Mouse (Mus musculus) CH12.LX (cell line): ENCODE measurements around the gene Trim66. TPM values are rescaled to one million over a fixed set of nuclear protein-coding genes. Genes with fewer than 3 reads are reported as not detected.
A peak's percentile ranks its signal among the peaks of the same experiment; 100 is the strongest.

Source experiments
- DNase-seq: peaks from one replicate; pipeline ENCODE4 v3.0.0-alpha.2; 2013; ENCODE audit errors: extremely low read depth
- H3K27ac ChIP-seq: 2 replicates; pipeline ENCODE4 v1.5.1; 2012; ENCODE audit warnings: low read depth, mild to moderate bottlenecking, control low read depth, moderate library complexity; ENCODE audit not compliant: insufficient read depth
- H3K27me3 ChIP-seq: replicated peaks from 2 replicates; pipeline ENCODE3; 2012; ENCODE audit warnings: inconsistent platforms
- H3K36me3 ChIP-seq, 2 experiments: replicated peaks in 1 of 2; 2 replicates each; pipeline versions ENCODE3 to v1.6.1; 2012; ENCODE audit warnings: inconsistent platforms in 1 of 2, low read length in 1 of 2, mild to moderate bottlenecking in 1 of 2, mixed read lengths in 1 of 2, moderate library complexity in 1 of 2; ENCODE audit not compliant: control insufficient read depth in 1 of 2, insufficient read depth in 1 of 2
- H3K4me1 ChIP-seq, 2 experiments: 2 replicates each; pipeline ENCODE4 v1.6.1; 2012; ENCODE audit warnings: inconsistent platforms in 1 of 2, moderate library complexity in 1 of 2; ENCODE audit not compliant: insufficient read depth in 2 of 2, control insufficient read depth in 1 of 2
- H3K4me2 ChIP-seq: 2 replicates; pipeline ENCODE4 v1.6.1; 2012; ENCODE audit warnings: low read depth, mild to moderate bottlenecking, control low read depth; ENCODE audit not compliant: poor library complexity, insufficient read depth, severe bottlenecking
- H3K4me3 ChIP-seq, 3 experiments: fragments of 150-350 bp in 1 of 3; sonication (generic) in 1 of 3; replicated peaks in 1 of 3; 2 replicates each; pipeline versions ENCODE3 to v1.5.1; 2011 to 2012; ENCODE audit warnings: low read depth in 2 of 3, low read length in 2 of 3, mild to moderate bottlenecking in 2 of 3, moderate library complexity in 2 of 3, control low read depth in 1 of 3, improper control_type of control experiment in 1 of 3, inconsistent platforms in 1 of 3, mixed read lengths in 1 of 3; ENCODE audit not compliant: poor library complexity in 1 of 3
- H3K79me2 ChIP-seq: replicated peaks from 2 replicates; pipeline ENCODE4 v1.6.1; 2012; ENCODE audit warnings: mild to moderate bottlenecking, moderate library complexity; ENCODE audit not compliant: control insufficient read depth, poor library complexity, insufficient read depth, severe bottlenecking; ENCODE audit errors: extremely low read depth
- H3K9ac ChIP-seq: 2 replicates; pipeline ENCODE4 v1.6.1; 2012; ENCODE audit warnings: low read depth, mild to moderate bottlenecking, control low read depth, moderate library complexity; ENCODE audit not compliant: insufficient read depth
- H3K9me3 ChIP-seq: replicated peaks from 2 replicates; pipeline ENCODE3; 2012; ENCODE audit warnings: low read length, inconsistent platforms, mixed read lengths
- CHD2 ChIP-seq: IDR thresholded peaks from 2 replicates; pipeline ENCODE4 v1.6.1; 2011; ENCODE audit warnings: low read length, improper control_type of control experiment
- CTCF ChIP-seq, 2 experiments: IDR thresholded peaks in 1 of 2; conservative IDR thresholded peaks in 1 of 2; 2 replicates each; pipeline ENCODE4 v1.5.1; 2011 to 2012; ENCODE audit warnings: low read depth in 2 of 2, low read length in 2 of 2, improper control_type of control experiment in 1 of 2, inconsistent platforms in 1 of 2, mild to moderate bottlenecking in 1 of 2, moderate library complexity in 1 of 2
- E2F4 ChIP-seq: IDR thresholded peaks from 2 replicates; pipeline ENCODE4 v1.6.1; 2011; ENCODE audit warnings: low read depth, low read length, improper control_type of control experiment; ENCODE audit not compliant: insufficient replicate concordance
- ELF1 ChIP-seq: IDR thresholded peaks from 2 replicates; pipeline ENCODE4 v1.6.1; 2014; ENCODE audit warnings: low read depth, mild to moderate bottlenecking, inconsistent platforms, low read length, improper control_type of control experiment
- EP300 ChIP-seq: IDR thresholded peaks from 2 replicates; pipeline ENCODE4 v1.6.1; 2011; ENCODE audit warnings: low read length, improper control_type of control experiment
- HCFC1 ChIP-seq: IDR thresholded peaks from 2 replicates; pipeline ENCODE4 v1.6.1; 2012; ENCODE audit warnings: low read depth, mild to moderate bottlenecking, inconsistent platforms, low read length, improper control_type of control experiment
- IRF4 ChIP-seq: IDR thresholded peaks from 2 replicates; pipeline ENCODE4 v1.6.1; 2014; ENCODE audit warnings: low read depth, mild to moderate bottlenecking, inconsistent platforms, low read length, improper control_type of control experiment
- JUND ChIP-seq: conservative IDR thresholded peaks from 2 replicates; pipeline ENCODE4 v1.6.1; 2011; ENCODE audit warnings: low read depth, low read length, improper control_type of control experiment
- KAT2A ChIP-seq: IDR thresholded peaks from 2 replicates; pipeline ENCODE4 v1.6.1; 2012; ENCODE audit warnings: low read length, improper control_type of control experiment, inconsistent platforms; ENCODE audit not compliant: insufficient replicate concordance
- MAZ ChIP-seq: IDR thresholded peaks from 2 replicates; pipeline ENCODE4 v1.6.1; 2012; ENCODE audit warnings: low read depth, mild to moderate bottlenecking, inconsistent platforms, low read length, improper control_type of control experiment, moderate library complexity
- MEF2A ChIP-seq: IDR thresholded peaks from 2 replicates; pipeline ENCODE4 v1.6.1; 2014; ENCODE audit warnings: low read depth, mild to moderate bottlenecking, inconsistent platforms, low read length, improper control_type of control experiment, borderline replicate concordance
- MXI1 ChIP-seq: IDR thresholded peaks from 2 replicates; pipeline ENCODE4 v1.6.1; 2011; ENCODE audit warnings: mild to moderate bottlenecking, low read depth, low read length, improper control_type of control experiment
- MYC ChIP-seq: IDR thresholded peaks from 2 replicates; pipeline ENCODE4 v1.6.1; 2011; ENCODE audit warnings: low read depth, mild to moderate bottlenecking, improper control_type of control experiment, low read length
- NELFE ChIP-seq: IDR thresholded peaks from 2 replicates; pipeline ENCODE4 v1.6.1; 2011; ENCODE audit warnings: low read depth, low read length, improper control_type of control experiment
- NRF1 ChIP-seq: IDR thresholded peaks from 2 replicates; pipeline ENCODE4 v1.6.1; 2014; ENCODE audit warnings: low read depth, mild to moderate bottlenecking, inconsistent platforms, low read length, improper control_type of control experiment, moderate library complexity
- POLR2A ChIP-seq: IDR thresholded peaks from 2 replicates; pipeline ENCODE4 v1.6.1; 2011; ENCODE audit warnings: low read depth, mild to moderate bottlenecking, improper control_type of control experiment, low read length
- POLR2AphosphoS2 ChIP-seq: IDR thresholded peaks from 2 replicates; pipeline ENCODE4 v1.6.1; 2011; ENCODE audit warnings: low read depth, low read length, improper control_type of control experiment
- SIN3A ChIP-seq: IDR thresholded peaks from 2 replicates; pipeline ENCODE4 v1.6.1; 2012; ENCODE audit warnings: low read length, improper control_type of control experiment, inconsistent platforms
- TBP ChIP-seq: conservative IDR thresholded peaks from 2 replicates; pipeline ENCODE4 v1.6.1; 2011; ENCODE audit warnings: low read depth, low read length, improper control_type of control experiment
- TCF12 ChIP-seq: IDR thresholded peaks from 2 replicates; pipeline ENCODE4 v1.6.1; 2014; ENCODE audit warnings: low read depth, mild to moderate bottlenecking, inconsistent platforms, low read length, improper control_type of control experiment
- UBTF ChIP-seq: IDR thresholded peaks from 2 replicates; pipeline ENCODE4 v1.6.1; 2012; ENCODE audit warnings: low read depth, mild to moderate bottlenecking, inconsistent platforms, low read length, improper control_type of control experiment, moderate library complexity
- USF1 ChIP-seq: IDR thresholded peaks from 2 replicates; pipeline ENCODE4 v1.6.1; 2014; ENCODE audit warnings: low read depth, mild to moderate bottlenecking, inconsistent platforms, low read length, improper control_type of control experiment
- ZMIZ1 ChIP-seq: IDR thresholded peaks from 2 replicates; pipeline ENCODE4 v1.6.1; 2012; ENCODE audit warnings: low read depth, mild to moderate bottlenecking, inconsistent platforms, low read length, improper control_type of control experiment
- dilution Hi-C: fragments of 300-500 bp; cut with MboI; formaldehyde crosslinking; loops from 2 replicates; pipeline ENCODE4 v1.14.3; 2020; ENCODE audit warnings: low sequenced_read_pairs; ENCODE audit not compliant: extremely low pct_unique_long_range_greater_than_20kb, extremely low pct_ligation_motif_present
- in situ Hi-C: fragments of 300-500 bp; cut with MboI; formaldehyde crosslinking; loops from 3 replicates; pipeline ENCODE4 v1.14.3; 2019; ENCODE audit warnings: low sequenced_read_pairs, low pct_ligation_motif_present, low pct_unique_long_range_greater_than_20kb, mixed read lengths
- polyA plus RNA-seq: library from polyadenylated mRNA; unstranded; fragments of >175 nt; gene quantifications from 2 replicates; pipeline ENCODE4 v1.2.1, GENCODE M21; 2012; ENCODE audit warnings: low read depth; ENCODE audit not compliant: insufficient read length
- total RNA-seq, 2 experiments: library from RNA; depleted of rRNA; stranded (reverse); fragments of 300-350 nt in 1 of 2; fragments of >200 nt in 1 of 2; gene quantifications; 2 replicates each; pipeline ENCODE4 v1.2.3; 2012 to 2014

Trim66 gene
- total and polyA plus RNA-seq, 3 experiments: 0.08 to 0.67 (median 0.12) TPM

GRCm38 (mm10) chr7:109518838-109519696 lies 11.1 kb upstream of the Trim66 start, which contains the start of gene Rpl27a:
TSS of gene Rpl27a (plus strand) at chr7:109519147.
- Histone ChIP-seq H3K4me3 (peak within 1 kb of the TSS; percentile 83 to 100 (median 97)), H3K9me3 (no peaks in the 10 kb centered on the region), H3K79me2 (peaks cover 36% of the 10 kb centered on the region), H3K27ac (peak within 1 kb of the TSS; percentile 80), H3K4me1 (peaks cover 4 to 52% of the 10 kb centered on the region in 2 experiments; a peak in 3 of 4 replicates), H3K27me3 (no peaks in the 10 kb centered on the region), H3K9ac (peak within 1 kb of the TSS; percentile 94), H3K36me3 (peaks cover 39 to 44% of the 10 kb centered on the region in 2 experiments), H3K4me2 (peak within 1 kb of the TSS; percentile 92)
- dilution Hi-C loops: no loop called here
- in situ Hi-C loops: no loop called here
- DNase-seq: peak; percentile 96
- TF ChIP-seq ELF1: peak; percentile 95
- peak; percentile 83; the same call in 1 of the 2 replicates for TF ChIP-seq KAT2A
- 0 out of 2 replicates have a peak, but pooled peaks have one; percentile 63 for TF ChIP-seq MAZ
- TF ChIP-seq MEF2A: peak; percentile 5; the same call in 1 of the 2 replicates
- TF ChIP-seq MYC: peak; percentile 83
- TF ChIP-seq USF1: no peak
- TF ChIP-seq EP300: no peak
- no peak for TF ChIP-seq CTCF (conservative IDR thresholded peaks at IDR 0.05 in 1 of 2, IDR thresholded peaks at IDR 0.05 in 1 of 2; ENCODE audit: low read depth in 2 of 2, low read length in 2 of 2)
- peak; percentile 96 for TF ChIP-seq POLR2AphosphoS2
- peak; percentile 86; the same call in 1 of the 2 replicates for TF ChIP-seq ZMIZ1
- TF ChIP-seq TCF12: peak; percentile 95
- TF ChIP-seq SIN3A: peak; percentile 21; the same call in 1 of the 2 replicates
- peak; percentile 50 for TF ChIP-seq MXI1
- TF ChIP-seq CHD2: peak; percentile 98
- 0 out of 2 replicates have a peak, but pooled peaks have one; percentile 6 for TF ChIP-seq UBTF
- peak; percentile 56; the same call in 1 of the 2 replicates for TF ChIP-seq IRF4
- no peak for TF ChIP-seq E2F4
- peak; percentile 95 for TF ChIP-seq TBP
- TF ChIP-seq HCFC1: peak; percentile 83
- peak; percentile 97 for TF ChIP-seq NELFE
- peak; percentile 99 for TF ChIP-seq POLR2A
- no peak for TF ChIP-seq JUND
- peak; percentile 38 for TF ChIP-seq NRF1
- TF ChIP-seq, all 38 proteins: peak for 18
